21 mouse cellular contexts compared by ENCODE assay signal in genomic region chr5:47426040-47426439, GRCm38 (mm10).
DNase-seq lines count a peak whose midpoint lies in the region; ATAC-seq and TF ChIP-seq lines count a peak whose summit lies in the region.
"Had no signal": no experiment of that assay in that cellular context is flagged by ENCODE, and none has a peak within 500 bp of the region (broad histone marks: within the 10 kb centered on the region; RNA-seq: fewer than 3 reads in every experiment).

No protein-coding gene starts in this region.

- no peaks in the 10 kb centered on the region for H3K27me3 ChIP-seq in hindbrain, embryonic 11.5 days (ENCODE audit: control insufficient read depth, insufficient read depth, low read length)
- no peaks in the 10 kb centered on the region for H3K27me3 ChIP-seq in hindbrain, postnatal 0 days (ENCODE audit: insufficient read depth, low read length)
- H3K27me3 ChIP-seq in midbrain, embryonic 11.5 days (ENCODE audit: control insufficient read depth, insufficient read depth, low read length) = no peaks in the 10 kb centered on the region
- H3K27me3 ChIP-seq in midbrain, embryonic 14.5 days (ENCODE audit: control insufficient read depth, insufficient read depth, low read length) = no peaks in the 10 kb centered on the region
- H3K27me3 ChIP-seq in midbrain, embryonic 12.5 days = no peaks in the 10 kb centered on the region
- no peaks in the 10 kb centered on the region for H3K27me3 ChIP-seq in midbrain, postnatal 0 days (ENCODE audit: insufficient read depth, low read length)
- no peaks in the 10 kb centered on the region for H3K27me3 ChIP-seq in midbrain, embryonic 13.5 days
- no peaks in the 10 kb centered on the region for H3K27me3 ChIP-seq in midbrain, embryonic 16.5 days (ENCODE audit: control insufficient read depth, insufficient read depth, low read depth, low read length)
- H3K27me3 ChIP-seq: CH12.LX had no signal

- no peak overlapping the region for H3K4me3 ChIP-seq in hindbrain, embryonic 11.5 days (ENCODE audit: low read depth, low read length)
- no peak overlapping the region for H3K4me3 ChIP-seq in hindbrain, postnatal 0 days (ENCODE audit: low read length)
- H3K4me3 ChIP-seq in midbrain, embryonic 11.5 days (ENCODE audit: low read depth, low read length) = no peak overlapping the region
- H3K4me3 ChIP-seq in midbrain, embryonic 14.5 days (replicated peaks; ENCODE audit: low read depth, low read length) = no peak overlapping the region
- no peak overlapping the region for H3K4me3 ChIP-seq in midbrain, embryonic 12.5 days
- H3K4me3 ChIP-seq in midbrain, postnatal 0 days (ENCODE audit: low read depth, low read length) = no peak overlapping the region
- H3K4me3 ChIP-seq in midbrain, embryonic 13.5 days (replicated peaks) = no peak overlapping the region
- no peak overlapping the region for H3K4me3 ChIP-seq in midbrain, embryonic 16.5 days (ENCODE audit: low read depth, low read length)

- H3K4me1 ChIP-seq in hindbrain, embryonic 11.5 days (replicated peaks; ENCODE audit: control insufficient read depth, insufficient read depth, low read length) = no peaks in the 10 kb centered on the region
- H3K4me1 ChIP-seq in hindbrain, postnatal 0 days (ENCODE audit: insufficient read depth, low read length) = no peaks in the 10 kb centered on the region
- peaks cover 5% of the 10 kb centered on the region; the same call in 1 of the 2 replicates for H3K4me1 ChIP-seq in midbrain, embryonic 11.5 days (ENCODE audit: control insufficient read depth, insufficient read depth, low read length)
- no peaks in the 10 kb centered on the region for H3K4me1 ChIP-seq in midbrain, embryonic 14.5 days (ENCODE audit: control insufficient read depth, insufficient read depth, low read length)
- no peaks in the 10 kb centered on the region for H3K4me1 ChIP-seq in midbrain, embryonic 12.5 days
- no peaks in the 10 kb centered on the region for H3K4me1 ChIP-seq in midbrain, postnatal 0 days (ENCODE audit: insufficient read depth, low read length)
- no peaks in the 10 kb centered on the region for H3K4me1 ChIP-seq in midbrain, embryonic 13.5 days (replicated peaks)
- no peaks in the 10 kb centered on the region for H3K4me1 ChIP-seq in midbrain, embryonic 16.5 days (ENCODE audit: control insufficient read depth, insufficient read depth, low read length)

- no peak overlapping the region for H3K9ac ChIP-seq in hindbrain, embryonic 11.5 days (ENCODE audit: low read depth, low read length)
- no peak overlapping the region for H3K9ac ChIP-seq in hindbrain, postnatal 0 days (replicated peaks; ENCODE audit: low read length)
- no peak overlapping the region for H3K9ac ChIP-seq in midbrain, embryonic 11.5 days (ENCODE audit: low read length)
- no peak overlapping the region for H3K9ac ChIP-seq in midbrain, embryonic 14.5 days (replicated peaks; ENCODE audit: low read length)
- no peak overlapping the region for H3K9ac ChIP-seq in midbrain, embryonic 12.5 days (replicated peaks)
- H3K9ac ChIP-seq in midbrain, postnatal 0 days (replicated peaks; ENCODE audit: low read length, poor library complexity, severe bottlenecking) = no peak overlapping the region
- no peak overlapping the region for H3K9ac ChIP-seq in midbrain, embryonic 13.5 days (replicated peaks)
- H3K9ac ChIP-seq in midbrain, embryonic 16.5 days (ENCODE audit: low read depth, low read length) = no peak overlapping the region

- TF ChIP-seq CTCF in hindbrain, postnatal 0 days (IDR thresholded peaks at IDR 0.05; ENCODE audit: low read depth) = no peak
- TF ChIP-seq CTCF in midbrain, postnatal 0 days (IDR thresholded peaks at IDR 0.05) = no peak

- 77% methylated on average over 4 of the region's 4 CpGs for WGBS in hindbrain, embryonic 11.5 days
- WGBS in hindbrain, postnatal 0 days = 84% methylated on average over 4 of the region's 4 CpGs
- 82% methylated on average over 4 of the region's 4 CpGs for WGBS in midbrain, embryonic 11.5 days
- WGBS in midbrain, embryonic 14.5 days = 70% methylated on average over 4 of the region's 4 CpGs
- WGBS in midbrain, embryonic 12.5 days = 76% methylated on average over 4 of the region's 4 CpGs
- WGBS in midbrain, postnatal 0 days = 84% methylated on average over 4 of the region's 4 CpGs
- WGBS in midbrain, embryonic 13.5 days = 82% methylated on average over 4 of the region's 4 CpGs
- 79% methylated on average over 4 of the region's 4 CpGs for WGBS in midbrain, embryonic 16.5 days

- 0 out of 2 replicates have a peak, but pooled peaks have one; percentile 53 for ATAC-seq in hindbrain, embryonic 11.5 days (ENCODE audit: low FRiP score)
- no peak for ATAC-seq in hindbrain, postnatal 0 days
- ATAC-seq in midbrain, embryonic 11.5 days (ENCODE audit: low FRiP score) = peak; percentile 40; the same call in 1 of the 2 replicates
- no peak for ATAC-seq in midbrain, embryonic 14.5 days (ENCODE audit: low FRiP score, low TSS enrichment)
- 0 out of 2 replicates have a peak, but pooled peaks have one; percentile 41 for ATAC-seq in midbrain, embryonic 12.5 days (ENCODE audit: low FRiP score, low read depth)
- ATAC-seq in midbrain, postnatal 0 days (ENCODE audit: low FRiP score) = no peak
- ATAC-seq in midbrain, embryonic 13.5 days = peak; percentile 55; the same call in 1 of the 2 replicates
- no peak for ATAC-seq in midbrain, embryonic 16.5 days
- ATAC-seq: activated CD4-positive, CD25-positive, alpha-beta regulatory T cell, adult 4 months; CD4-positive, CD25-positive, alpha-beta regulatory T cell, adult 4 months; Patski had no signal

- no peak for DNase-seq in hindbrain, embryonic 11.5 days (ENCODE audit: low spot score)
- DNase-seq in hindbrain, postnatal 0 days (ENCODE audit: low spot score) = no peak
- no peak for DNase-seq in midbrain, embryonic 11.5 days (ENCODE audit: low spot score, missing footprints)
- DNase-seq in midbrain, embryonic 14.5 days = no peak
- no peak for DNase-seq in midbrain, postnatal 0 days (ENCODE audit: low spot score)
- DNase-seq: adrenal gland, adult 2 months; adrenal gland, adult 8-10 months; adrenal gland, postnatal 10 days; adrenal gland, postnatal 25 days; adrenal gland, postnatal 36 days; B cell, adult 2 months; cerebellum, adult 11 months; cerebellum, adult 11-12 months had no signal

- no peaks in the 10 kb centered on the region for H3K36me3 ChIP-seq in hindbrain, embryonic 11.5 days (ENCODE audit: control insufficient read depth, insufficient read depth, low read length)
- no peaks in the 10 kb centered on the region for H3K36me3 ChIP-seq in hindbrain, postnatal 0 days (ENCODE audit: insufficient read depth, low read length)
- no peaks in the 10 kb centered on the region for H3K36me3 ChIP-seq in midbrain, embryonic 11.5 days (ENCODE audit: control insufficient read depth, insufficient read depth, low read length)
- H3K36me3 ChIP-seq in midbrain, embryonic 14.5 days (ENCODE audit: control insufficient read depth, insufficient read depth, low read length) = no peaks in the 10 kb centered on the region
- H3K36me3 ChIP-seq in midbrain, embryonic 12.5 days = no peaks in the 10 kb centered on the region
- H3K36me3 ChIP-seq in midbrain, postnatal 0 days (ENCODE audit: insufficient read depth, low read length) = no peaks in the 10 kb centered on the region
- H3K36me3 ChIP-seq in midbrain, embryonic 13.5 days = no peaks in the 10 kb centered on the region
- no peaks in the 10 kb centered on the region for H3K36me3 ChIP-seq in midbrain, embryonic 16.5 days (ENCODE audit: control insufficient read depth, insufficient read depth, low read length)
- H3K36me3 ChIP-seq: G1E had no signal

- no peak overlapping the region for H3K4me2 ChIP-seq in hindbrain, embryonic 11.5 days (replicated peaks; ENCODE audit: low read depth, low read length)
- H3K4me2 ChIP-seq in hindbrain, postnatal 0 days (ENCODE audit: low read depth, low read length) = no peak overlapping the region
- H3K4me2 ChIP-seq in midbrain, embryonic 11.5 days = no peak overlapping the region
- H3K4me2 ChIP-seq in midbrain, embryonic 14.5 days (ENCODE audit: low read length) = no peak overlapping the region
- H3K4me2 ChIP-seq in midbrain, embryonic 12.5 days (replicated peaks) = no peak overlapping the region
- no peak overlapping the region for H3K4me2 ChIP-seq in midbrain, postnatal 0 days (ENCODE audit: low read depth, low read length, poor library complexity, severe bottlenecking)
- no peak overlapping the region for H3K4me2 ChIP-seq in midbrain, embryonic 13.5 days (replicated peaks)
- H3K4me2 ChIP-seq in midbrain, embryonic 16.5 days (ENCODE audit: low read length) = no peak overlapping the region

- no peaks in the 10 kb centered on the region for H3K9me3 ChIP-seq in hindbrain, embryonic 11.5 days (ENCODE audit: control insufficient read depth, low read length)
- H3K9me3 ChIP-seq in hindbrain, postnatal 0 days (ENCODE audit: low read length) = no peaks in the 10 kb centered on the region
- no peaks in the 10 kb centered on the region for H3K9me3 ChIP-seq in midbrain, embryonic 11.5 days (ENCODE audit: control insufficient read depth, low read length)
- no peaks in the 10 kb centered on the region for H3K9me3 ChIP-seq in midbrain, embryonic 14.5 days (ENCODE audit: control insufficient read depth, low read length)
- no peaks in the 10 kb centered on the region for H3K9me3 ChIP-seq in midbrain, embryonic 12.5 days
- H3K9me3 ChIP-seq in midbrain, postnatal 0 days (ENCODE audit: low read length) = no peaks in the 10 kb centered on the region
- no peaks in the 10 kb centered on the region for H3K9me3 ChIP-seq in midbrain, embryonic 13.5 days
- no peaks in the 10 kb centered on the region for H3K9me3 ChIP-seq in midbrain, embryonic 16.5 days (replicated peaks; ENCODE audit: control insufficient read depth, low read length, poor library complexity, severe bottlenecking)
- H3K9me3 ChIP-seq: G1E had no signal

- no peak overlapping the region for H3K27ac ChIP-seq in hindbrain, embryonic 11.5 days (ENCODE audit: low read depth, low read length)
- H3K27ac ChIP-seq in hindbrain, postnatal 0 days = no peak overlapping the region
- H3K27ac ChIP-seq in midbrain, embryonic 11.5 days (ENCODE audit: low read depth, low read length) = no peak overlapping the region
- no peak overlapping the region for H3K27ac ChIP-seq in midbrain, embryonic 14.5 days (replicated peaks; ENCODE audit: low read depth, low read length)
- H3K27ac ChIP-seq in midbrain, embryonic 12.5 days (replicated peaks) = no peak overlapping the region
- no peak overlapping the region for H3K27ac ChIP-seq in midbrain, postnatal 0 days (ENCODE audit: low read depth, low read length)
- H3K27ac ChIP-seq in midbrain, embryonic 13.5 days = no peak overlapping the region
- H3K27ac ChIP-seq in midbrain, embryonic 16.5 days (ENCODE audit: low read length) = no peak overlapping the region

Comparison
In these comparisons a context has a peak if more than half of its experiments do, and no peak if none do; other contexts are left out.
1. ATAC-seq: peak in hindbrain, embryonic 11.5 days (single experiment), midbrain, embryonic 11.5 days (single experiment), midbrain, embryonic 12.5 days (single experiment) and midbrain, embryonic 13.5 days (single experiment); none in hindbrain, postnatal 0 days (single experiment), midbrain, embryonic 14.5 days (single experiment), midbrain, postnatal 0 days (single experiment) and midbrain, embryonic 16.5 days (single experiment).